Mouse (Mus musculus) stomach, postnatal 0 days (tissue): Measurements from ENCODE around the gene Fads2. TPM values are rescaled to one million over a fixed set of nuclear protein-coding genes. Genes with fewer than 3 reads are reported as not detected.

ENCODE experiments used
- ATAC-seq: fragments of 200-750 bp; cut with Nextera tagmentation; 2 replicates; pipeline ENCODE4 v1.8.0; 2017; ENCODE audit not compliant: low FRiP score, low TSS enrichment
- DNase-seq: peaks from one replicate; pipeline ENCODE4 v3.0.0-alpha.2; 2016; ENCODE audit warnings: low spot score
- H3K27ac ChIP-seq: fragments of 300-500 bp; sonication (generic); replicated peaks from 2 replicates; pipeline ENCODE4 v1.5.1; 2014; ENCODE audit warnings: mild to moderate bottlenecking, control low read depth
- H3K27me3 ChIP-seq: fragments of 300-500 bp; sonication (generic); 2 replicates; pipeline ENCODE4 v1.6.1; 2014; ENCODE audit warnings: low read length; ENCODE audit not compliant: control insufficient read depth, insufficient read depth
- H3K36me3 ChIP-seq: fragments of 300-500 bp; sonication (generic); 2 replicates; pipeline ENCODE4 v1.6.1; 2014; ENCODE audit warnings: low read length, mixed read lengths; ENCODE audit not compliant: control insufficient read depth, insufficient read depth
- H3K4me1 ChIP-seq: fragments of 300-500 bp; sonication (generic); replicated peaks from 2 replicates; pipeline ENCODE4 v1.6.1; 2014; ENCODE audit warnings: antibody characterized with exemption; ENCODE audit not compliant: control insufficient read depth, insufficient read depth
- H3K4me2 ChIP-seq: fragments of 300-500 bp; sonication (generic); replicated peaks from 2 replicates; pipeline ENCODE4 v1.6.1; 2014; ENCODE audit warnings: low read depth, mild to moderate bottlenecking, control low read depth, moderate library complexity
- H3K4me3 ChIP-seq: fragments of 300-500 bp; sonication (generic); 2 replicates; pipeline ENCODE4 v1.5.1; 2014; ENCODE audit warnings: low read depth, low read length, control low read depth
- H3K9ac ChIP-seq: fragments of 300-500 bp; sonication (generic); 2 replicates; pipeline ENCODE4 v1.6.1; 2014; ENCODE audit warnings: mild to moderate bottlenecking, low read length, control low read depth, mixed read lengths
- H3K9me3 ChIP-seq: fragments of 300-500 bp; sonication (generic); 2 replicates; pipeline ENCODE4 v1.6.1; 2016; ENCODE audit warnings: low read length; ENCODE audit not compliant: control insufficient read depth
- CTCF ChIP-seq: IDR thresholded peaks from 2 replicates; pipeline ENCODE4 v1.5.1; 2016; ENCODE audit warnings: antibody characterized with exemption, low read depth, mild to moderate bottlenecking, moderate library complexity
- EP300 ChIP-seq: optimal IDR thresholded peaks from 2 replicates; pipeline ENCODE3; 2016; ENCODE audit warnings: antibody characterized with exemption
- WGBS: fragments of 180-500 bp; shearing (Covaris S2); extraction: QIAGEN DNeasy Blood & Tissue Kit; methylation state at CpG from one replicate; pipeline ENCODE4 v1.1.7; 2014; 5-methylcytosine and 5-hydroxymethylcytosine counted together
- polyA plus RNA-seq: library from polyadenylated mRNA; unstranded; fragments of >200 nt; fragmentation: Nextera tagmentation; extraction: Ambion mirVana; gene quantifications from 2 replicates; pipeline ENCODE4 v1.2.1, GENCODE M21; 2015

The Fads2 gene
- polyA plus RNA-seq, 1 experiment from 2014 or later = 34.6 TPM

DNA sequence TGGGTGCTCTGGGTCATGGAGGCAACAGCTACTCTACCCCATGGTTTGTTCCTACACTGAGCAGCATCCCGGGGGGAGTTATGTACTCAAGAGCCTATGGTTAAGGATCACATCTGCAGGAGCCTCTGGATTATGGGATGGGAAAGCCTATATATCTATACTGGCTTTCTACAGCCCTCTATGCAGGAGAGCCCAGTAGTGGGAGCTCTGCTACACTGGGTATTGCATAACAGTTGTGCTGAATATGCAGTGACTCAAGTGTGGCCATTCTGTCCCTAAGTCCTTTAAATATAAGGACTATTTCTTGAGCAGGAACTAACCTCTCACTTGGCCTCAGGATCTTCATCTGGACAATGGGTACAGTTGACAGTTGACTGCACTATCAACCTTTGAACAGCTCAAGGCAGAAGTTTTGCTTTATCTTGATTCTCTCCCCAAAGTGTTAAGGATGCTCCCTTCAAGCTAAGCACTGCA, 43.2 kb downstream of the Fads2 start:
- no peak overlapping the region for H3K4me2 ChIP-seq
- no peaks in the 10 kb centered on the region for H3K4me1 ChIP-seq
- TF ChIP-seq EP300 = no peak
- TF ChIP-seq CTCF = no peak
- no peaks in the 10 kb centered on the region for H3K9me3 ChIP-seq
- H3K9ac ChIP-seq = no peak overlapping the region
- DNase-seq (no peak), ATAC-seq (no peak)
- H3K36me3 ChIP-seq = peaks cover 16% of the 10 kb centered on the region
- H3K27me3 ChIP-seq = no peaks in the 10 kb centered on the region
- no peak overlapping the region for H3K4me3 ChIP-seq
- H3K27ac ChIP-seq = no peak overlapping the region
- 75% methylated on average over 1 of the region's 1 CpGs for WGBS

DNA sequence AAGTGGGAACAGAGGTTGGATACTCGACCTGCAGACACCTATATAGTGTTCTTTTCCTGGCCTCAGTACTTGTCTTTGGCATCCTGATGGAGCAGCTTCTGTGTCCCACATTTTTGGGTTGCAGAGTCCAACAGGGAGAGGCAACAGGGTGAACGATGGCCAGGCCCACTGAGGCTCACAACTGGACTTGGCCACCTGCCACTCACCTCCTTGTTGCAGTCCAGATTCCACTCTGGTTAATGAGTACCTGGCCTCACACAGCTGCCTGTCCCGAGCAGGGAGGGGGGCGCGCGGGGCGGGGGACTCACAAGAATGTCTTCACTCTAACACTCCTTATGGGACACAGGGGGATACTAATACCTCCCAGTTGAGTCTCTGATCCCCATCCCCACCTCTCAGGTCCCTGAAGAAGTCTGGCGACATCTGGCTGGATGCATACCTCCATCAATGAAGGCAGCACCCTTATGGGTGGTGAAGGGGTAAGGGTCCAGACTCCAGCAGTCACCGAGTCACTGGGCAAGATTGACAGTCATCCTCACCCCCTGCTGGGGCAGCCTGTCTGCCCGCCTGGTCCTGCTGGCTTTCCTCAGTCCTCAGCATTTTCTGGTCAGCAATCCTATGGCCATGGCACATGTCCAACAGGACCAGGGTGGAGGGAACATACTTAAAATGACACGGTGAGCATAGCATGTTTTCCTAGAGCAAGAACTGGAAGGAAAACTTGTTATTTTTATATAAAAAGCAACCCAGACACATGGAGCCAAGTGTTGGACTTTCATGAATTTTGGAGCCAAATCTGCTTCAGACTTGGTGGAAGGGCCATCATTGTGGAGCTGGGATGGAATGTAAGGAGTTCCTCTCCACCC, 43.8 kb downstream of the Fads2 start:
- no peak for TF ChIP-seq EP300
- TF ChIP-seq CTCF = no peak
- H3K9me3 ChIP-seq = no peaks in the 10 kb centered on the region
- H3K4me3 ChIP-seq = no peak overlapping the region
- DNase-seq (peak; percentile 73), ATAC-seq (no peak)
- no peak overlapping the region for H3K4me2 ChIP-seq
- no peak overlapping the region for H3K9ac ChIP-seq
- H3K36me3 ChIP-seq = peaks cover 15% of the 10 kb centered on the region
- 36% methylated on average over 11 of the region's 11 CpGs for WGBS
- no peaks in the 10 kb centered on the region for H3K27me3 ChIP-seq
- 0 out of 2 replicates have a peak overlapping the region, but pooled peaks have one; percentile 49 for H3K27ac ChIP-seq
- H3K4me1 ChIP-seq = no peaks in the 10 kb centered on the region

DNA sequence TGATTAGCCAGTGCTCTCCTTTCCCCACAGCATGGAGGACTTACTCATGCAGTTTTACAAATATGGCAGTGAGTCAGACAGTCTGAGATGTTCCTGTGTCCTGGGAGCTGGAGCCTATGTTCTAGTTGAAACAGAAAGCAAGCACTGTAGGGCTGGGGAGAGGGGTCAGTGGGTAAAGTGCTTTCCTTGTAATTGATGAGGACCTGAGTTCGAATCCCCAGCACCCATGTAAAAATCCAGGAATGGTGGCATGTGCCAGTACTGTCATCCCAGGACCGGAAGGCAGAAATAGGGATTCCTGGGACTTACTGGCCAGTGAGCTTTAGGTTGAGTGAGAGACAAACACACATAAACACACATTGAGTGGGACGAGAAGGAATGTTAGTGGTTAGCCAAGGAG, 44.9 kb downstream of the Fads2 start:
- Histone ChIP-seq H3K27me3 (no peaks in the 10 kb centered on the region), H3K9ac (no peak overlapping the region), H3K27ac (0 out of 2 replicates have a peak overlapping the region, but pooled peaks have one; percentile 30), H3K4me2 (no peak overlapping the region), H3K4me3 (no peak overlapping the region), H3K4me1 (no peaks in the 10 kb centered on the region), H3K36me3 (peaks cover 15% of the 10 kb centered on the region), H3K9me3 (no peaks in the 10 kb centered on the region)
- TF ChIP-seq CTCF (no peak), EP300 (no peak)
- 72% methylated on average over 3 of the region's 3 CpGs for WGBS
- DNase-seq (no peak), ATAC-seq (no peak)

DNA sequence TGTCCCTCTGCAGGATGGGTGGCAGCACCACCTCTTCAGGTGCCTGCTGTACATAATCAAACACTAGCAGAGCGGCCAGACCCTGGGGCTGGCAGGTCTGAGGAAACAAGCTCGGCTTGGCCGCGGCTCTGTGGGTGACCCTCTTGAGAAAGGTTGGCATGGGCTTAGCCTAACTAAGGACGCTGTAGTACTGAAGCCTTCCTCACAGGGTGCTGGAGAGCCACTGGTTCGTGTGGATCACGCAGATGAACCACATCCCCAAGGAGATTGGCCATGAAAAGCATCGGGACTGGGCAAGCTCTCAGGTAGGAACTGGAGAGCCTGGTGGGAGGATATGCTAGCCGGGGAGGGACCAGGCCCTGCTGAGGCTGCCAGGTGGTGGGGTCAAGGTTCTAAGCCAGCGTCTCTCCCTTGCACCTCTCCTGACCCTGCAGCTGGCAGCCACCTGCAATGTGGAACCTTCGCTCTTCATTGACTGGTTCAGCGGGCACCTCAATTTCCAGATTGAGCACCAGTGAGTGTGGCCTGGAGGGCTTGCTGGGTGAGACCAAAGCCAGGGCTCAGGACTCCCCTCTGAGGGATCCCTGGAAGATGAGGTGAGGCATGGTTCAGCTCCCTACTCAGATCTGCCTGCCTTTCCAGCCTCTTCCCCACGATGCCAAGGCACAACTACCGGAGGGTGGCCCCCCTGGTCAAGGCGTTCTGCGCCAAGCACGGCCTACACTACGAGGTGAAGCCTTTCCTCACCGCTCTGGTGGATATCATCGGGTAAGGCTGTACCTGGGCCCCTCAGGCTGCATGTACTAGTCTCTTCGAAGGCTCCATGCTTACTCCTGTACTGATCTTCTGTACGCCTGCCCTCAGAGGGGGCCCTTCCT, 45.5 kb downstream of the Fads2 start:
- Histone ChIP-seq H3K27me3 (no peaks in the 10 kb centered on the region), H3K36me3 (peaks cover 15% of the 10 kb centered on the region), H3K4me2 (no peak overlapping the region), H3K9ac (no peak overlapping the region), H3K4me3 (no peak overlapping the region), H3K27ac (0 out of 2 replicates have a peak overlapping the region, but pooled peaks have one; percentile 30), H3K9me3 (no peaks in the 10 kb centered on the region), H3K4me1 (no peaks in the 10 kb centered on the region)
- ATAC-seq = no peak
- TF ChIP-seq EP300 (no peak), CTCF (peak; percentile 20; the same call in 1 of the 2 replicates)
- 84% methylated on average over 22 of the region's 22 CpGs for WGBS
- no peak for DNase-seq

GRCm38 (mm10) chr19:10055261-10055660, 46.3 kb downstream of the Fads2 start:
- H3K36me3 ChIP-seq = peaks cover 12% of the 10 kb centered on the region
- whole genome bisulfite sequencing = 78% methylated on average over 3 of the region's 3 CpGs

More at GRCm38 (mm10) chr19:10055261-10055660, 46.3 kb downstream of the Fads2 start:
- H3K27me3 ChIP-seq = no peaks in the 10 kb centered on the region
- TF ChIP-seq CTCF (no peak), EP300 (no peak)
- H3K27ac ChIP-seq = no peak overlapping the region
- H3K4me3 ChIP-seq = no peak overlapping the region
- no peaks in the 10 kb centered on the region for H3K4me1 ChIP-seq
- H3K9ac ChIP-seq = no peak overlapping the region
- no peaks in the 10 kb centered on the region for H3K9me3 ChIP-seq
- DNase-seq (no peak), ATAC-seq (no peak)
- H3K4me2 ChIP-seq = no peak overlapping the region
